ENCODE assay signal across 21 mouse cellular contexts in genomic region chr9:97772431-97772830, GRCm38 (mm10).
A peak's percentile ranks its signal among the peaks of the same experiment; 100 is the strongest.
DNase-seq lines count a peak whose midpoint lies in the region; ATAC-seq and TF ChIP-seq lines count a peak whose summit lies in the region.
"Had no signal": no experiment of that assay in that cellular context is flagged by ENCODE, and none has a peak within 500 bp of the region (broad histone marks: within the 10 kb centered on the region; RNA-seq: fewer than 3 reads in every experiment).

No protein-coding gene starts in this region.

- no peaks in the 10 kb centered on the region for H3K9me3 ChIP-seq in neural tube, embryonic 11.5 days (ENCODE audit: control insufficient read depth, low read length)
- H3K9me3 ChIP-seq: embryonic facial prominence, embryonic 15.5 days; forebrain, embryonic 10.5 days; forebrain, embryonic 15.5 days; heart, embryonic 12.5 days had no signal

- no peaks in the 10 kb centered on the region for H3K36me3 ChIP-seq in neural tube, embryonic 11.5 days (ENCODE audit: control insufficient read depth, insufficient read depth, low read length)
- H3K36me3 ChIP-seq: embryonic facial prominence, embryonic 15.5 days; forebrain, embryonic 10.5 days; forebrain, embryonic 15.5 days; heart, embryonic 12.5 days had no signal

- 50% methylated on average over 3 of the region's 3 CpGs for WGBS in neural tube, embryonic 11.5 days

- no peak for TF ChIP-seq CTCF in left cerebral cortex, adult 2 months (IDR thresholded peaks at IDR 0.05)

- no peak overlapping the region for H3K4me3 ChIP-seq in left cerebral cortex, adult 2 months
- H3K4me3 ChIP-seq in neural tube, embryonic 11.5 days (ENCODE audit: low read depth, low read length): no peak overlapping the region
- H3K4me3 ChIP-seq: embryonic facial prominence, embryonic 15.5 days; erythroblast, embryonic 14.5 days; forebrain, embryonic 10.5 days; forebrain, embryonic 15.5 days; heart, adult 2 months; heart, embryonic 12.5 days had no signal

- intact Hi-C loops in left cerebral cortex, postnatal 4 days (cut with DNase I): no loop called here
- intact Hi-C loops in left cerebral cortex, adult 2 months (cut with DNase I): no loop called here

- H3K27me3 ChIP-seq in neural tube, embryonic 11.5 days (ENCODE audit: control insufficient read depth, insufficient read depth, low read length): no peaks in the 10 kb centered on the region
- H3K27me3 ChIP-seq: embryonic facial prominence, embryonic 15.5 days; forebrain, embryonic 15.5 days; heart, embryonic 12.5 days had no signal

- peak; percentile 57 for DNase-seq in heart, adult 11 months
- DNase-seq in heart, adult 9 months (ENCODE audit: low spot score in 2 of 2): no peak
- peak; percentile 13 for DNase-seq in left cerebral cortex, postnatal 4 days
- no peak for DNase-seq in left cerebral cortex, adult 2 months (ENCODE audit: extremely low spot score in 1 of 2, low spot score in 2 of 2)
- peak; percentile 13 for DNase-seq in neural tube, embryonic 11.5 days (ENCODE audit: low spot score)
- no peak for DNase-seq in neural tube, embryonic 10.5 days (ENCODE audit: extremely low spot score, low spot score)
- DNase-seq: adrenal gland, adult 8-10 months; adrenal gland, postnatal 36 days; cerebellum, adult 11 months; cerebellum, adult 8-10 months; cerebellum, postnatal 36 days; gastrocnemius, postnatal 10 days; heart, adult 2 months had no signal

- no peak overlapping the region for H3K27ac ChIP-seq in left cerebral cortex, adult 2 months
- H3K27ac ChIP-seq in neural tube, embryonic 11.5 days (ENCODE audit: low read depth, low read length): no peak overlapping the region
- H3K27ac ChIP-seq: embryonic facial prominence, embryonic 15.5 days; forebrain, embryonic 10.5 days; forebrain, embryonic 15.5 days; heart, adult 2 months; hindbrain, embryonic 14.5 days had no signal

- ATAC-seq in neural tube, embryonic 11.5 days (ENCODE audit: insufficient read depth, low FRiP score, low TSS enrichment): no peak
- ATAC-seq: forebrain, embryonic 15.5 days; inflammation-experienced regulatory T-cells, adult 6 months; intestine, postnatal 0 days had no signal

- H3K9ac ChIP-seq in neural tube, embryonic 11.5 days (ENCODE audit: low read length): no peak overlapping the region
- H3K9ac ChIP-seq: embryonic facial prominence, embryonic 15.5 days; forebrain, embryonic 15.5 days; heart, embryonic 12.5 days; hindbrain, embryonic 14.5 days had no signal

- no peak overlapping the region for H3K4me2 ChIP-seq in neural tube, embryonic 11.5 days (ENCODE audit: low read depth)
- H3K4me2 ChIP-seq: embryonic facial prominence, embryonic 15.5 days; forebrain, embryonic 15.5 days; heart, embryonic 12.5 days; hindbrain, embryonic 14.5 days had no signal

- H3K4me1 ChIP-seq in neural tube, embryonic 11.5 days (ENCODE audit: control insufficient read depth, insufficient read depth, low read length): no peaks in the 10 kb centered on the region
- H3K4me1 ChIP-seq: embryonic facial prominence, embryonic 15.5 days had no signal

Comparison
In these comparisons a context has a peak if more than half of its experiments do, and no peak if none do; other contexts are left out.
1. DNase-seq: peak in heart, adult 11 months (single experiment), left cerebral cortex, postnatal 4 days (single experiment) and neural tube, embryonic 11.5 days (single experiment); none in heart, adult 9 months (0 of 2), left cerebral cortex, adult 2 months (0 of 2) and neural tube, embryonic 10.5 days (single experiment).